Mouse (Mus musculus): Measurements from ENCODE around the gene Tmc6.

- TF ChIP-seq ZNF384 (IDR thresholded peaks at IDR 0.05; ENCODE audit: low read depth, low read length) = no peak
- TF ChIP-seq MAFK (IDR thresholded peaks at IDR 0.05; ENCODE audit: insufficient read depth, low read depth, low read length) = no peak
- no peak for TF ChIP-seq HCFC1 (IDR thresholded peaks at IDR 0.05; ENCODE audit: borderline replicate concordance, insufficient read depth, low read length)
- no peak for TF ChIP-seq ZC3H11A (IDR thresholded peaks at IDR 0.05; ENCODE audit: borderline replicate concordance, low read depth, low read length)
Measured at GRCm38 (mm10) chr11:117724604-117725301, 57.2 kb downstream of the Tmc6 start.

Data from ES-E14 (cell line).